Mouse (Mus musculus) hindbrain, embryonic 14.5 days (tissue): Measurements from ENCODE around the gene Mef2a. TPM values are rescaled to one million over a fixed set of nuclear protein-coding genes. Genes with fewer than 3 reads are reported as not detected.
A peak's percentile ranks its signal among the peaks of the same experiment; 100 is the strongest.

Source experiments
- ATAC-seq: fragments of 200-750 bp; cut with Nextera tagmentation; 2 replicates; pipeline ENCODE4 v1.8.0; 2017; ENCODE audit warnings: moderate number of reproducible peaks, mild to moderate bottlenecking, moderate TSS enrichment, moderate library complexity; ENCODE audit not compliant: low FRiP score
- DNase-seq: peaks from one replicate; pipeline ENCODE4 v3.0.0-alpha.2; 2015; ENCODE audit warnings: low spot score
- H3K27ac ChIP-seq: fragments of 300-500 bp; sonication (generic); 2 replicates; pipeline ENCODE4 v1.5.1; 2014; ENCODE audit warnings: mild to moderate bottlenecking, moderate library complexity
- H3K27me3 ChIP-seq: fragments of 300-500 bp; sonication (generic); 2 replicates; pipeline ENCODE4 v1.6.1; 2014; ENCODE audit warnings: mild to moderate bottlenecking, low read length, mixed read lengths; ENCODE audit not compliant: control insufficient read depth, insufficient read depth
- H3K36me3 ChIP-seq: fragments of 300-500 bp; sonication (generic); replicated peaks from 2 replicates; pipeline ENCODE4 v1.6.1; 2014; ENCODE audit not compliant: control insufficient read depth, insufficient read depth
- H3K4me1 ChIP-seq: fragments of 300-500 bp; sonication (generic); replicated peaks from 2 replicates; pipeline ENCODE4 v1.6.1; 2014; ENCODE audit warnings: antibody characterized with exemption, low read length, mixed read lengths; ENCODE audit not compliant: control insufficient read depth, insufficient read depth
- H3K4me2 ChIP-seq: fragments of 300-500 bp; sonication (generic); replicated peaks from 2 replicates; pipeline ENCODE4 v1.6.1; 2014; ENCODE audit warnings: mild to moderate bottlenecking, moderate library complexity
- H3K4me3 ChIP-seq: fragments of 300-500 bp; sonication (generic); replicated peaks from 2 replicates; pipeline ENCODE4 v1.5.1; 2014; ENCODE audit warnings: mild to moderate bottlenecking, low read length
- H3K9ac ChIP-seq: fragments of 300-500 bp; sonication (generic); 2 replicates; pipeline ENCODE4 v1.6.1; 2014
- H3K9me3 ChIP-seq: fragments of 300-500 bp; sonication (generic); 2 replicates; pipeline ENCODE4 v1.6.1; 2016; ENCODE audit warnings: low read length; ENCODE audit not compliant: control insufficient read depth
- WGBS: fragments of 180-500 bp; shearing (Covaris S2); extraction: QIAGEN DNeasy Blood & Tissue Kit; methylation state at CpG from one replicate; pipeline ENCODE4 v1.1.7; 2014; 5-methylcytosine and 5-hydroxymethylcytosine counted together
- polyA plus RNA-seq: library from polyadenylated mRNA; unstranded; fragments of >200 nt; fragmentation: Nextera tagmentation; extraction: Ambion mirVana; gene quantifications from 2 replicates; pipeline ENCODE4 v1.2.1, GENCODE M21; 2014

Gene Mef2a
- polyA plus RNA-seq, 1 experiment from 2014 or later = 44.9 TPM

DNA sequence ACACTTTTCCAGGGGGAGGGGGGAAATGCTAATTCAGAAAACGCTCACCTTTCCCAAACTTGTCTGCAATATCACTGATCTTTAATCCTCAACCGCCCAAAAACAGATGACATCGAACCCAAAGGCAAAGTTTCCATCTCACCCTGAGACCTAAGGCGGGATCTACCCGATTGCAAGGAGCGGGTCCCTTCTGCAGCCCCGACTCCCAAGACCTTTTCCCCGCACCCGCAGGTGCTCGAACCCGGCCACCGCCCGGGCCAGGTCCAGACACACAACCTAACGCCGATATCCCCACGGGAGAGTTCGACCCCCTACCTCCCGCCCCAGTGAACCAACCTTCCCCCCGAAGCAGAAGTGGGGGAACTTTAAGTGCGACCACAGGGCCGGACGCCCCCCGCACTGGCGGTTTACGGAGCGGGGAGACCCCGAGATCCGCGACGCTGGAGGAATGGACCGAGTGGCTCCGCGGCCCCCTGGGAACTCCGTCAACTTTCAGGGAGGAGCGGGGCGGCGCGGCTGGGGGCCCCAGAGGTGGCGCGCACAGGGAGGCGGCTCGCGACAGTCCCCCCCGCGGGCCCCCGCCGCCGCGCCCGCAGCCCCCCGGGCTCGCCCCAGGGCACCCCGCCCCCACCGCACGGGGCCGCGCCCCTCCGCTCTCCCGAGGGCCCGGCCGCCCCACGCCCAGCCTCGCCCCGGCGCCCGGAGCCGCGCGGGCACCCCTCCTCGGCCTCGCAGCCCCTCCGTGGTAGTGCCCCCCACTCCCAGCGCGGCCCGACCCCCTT, 576 bp downstream of the Mef2a start:
- Histone ChIP-seq H3K27me3 (no peaks in the 10 kb centered on the region), H3K36me3 (no peaks in the 10 kb centered on the region), H3K9me3 (no peaks in the 10 kb centered on the region), H3K9ac (peak overlapping the region; percentile 100), H3K4me1 (peaks cover 17% of the 10 kb centered on the region), H3K4me3 (peak overlapping the region; percentile 90), H3K4me2 (peak overlapping the region; percentile 100), H3K27ac (peak overlapping the region; percentile 100)
- 2% methylated on average over 56 of the region's 75 CpGs for WGBS
- DNase-seq (peak; percentile 25), ATAC-seq (peak; percentile 81)

DNA sequence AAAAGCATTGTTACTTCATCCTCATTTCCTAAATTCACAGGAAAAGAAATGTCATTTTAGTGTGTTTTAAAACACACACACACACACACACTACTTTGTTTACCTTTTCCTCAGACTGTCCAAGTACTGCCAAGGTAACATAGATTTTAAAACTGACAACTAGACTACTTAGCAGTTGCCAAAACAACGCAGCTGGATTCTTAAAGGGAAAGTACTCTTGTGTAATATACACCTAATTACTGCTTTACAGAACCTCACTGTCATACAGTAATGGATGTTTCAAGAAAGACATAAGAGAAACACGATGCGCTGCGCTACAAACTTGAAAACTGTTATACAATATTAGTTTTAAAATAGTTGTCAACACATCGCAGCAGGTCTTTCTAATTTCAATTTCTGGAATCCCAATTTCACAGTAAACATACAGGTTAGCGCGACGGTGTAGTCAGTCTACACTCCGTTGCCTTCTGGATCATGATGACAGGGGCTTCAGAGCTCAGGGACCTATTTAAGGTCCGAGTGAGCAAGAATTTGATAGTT, 1.2 kb downstream of the Mef2a start:
- Histone ChIP-seq H3K4me1 (peaks cover 17% of the 10 kb centered on the region), H3K9ac (peak overlapping the region; percentile 100), H3K4me3 (peak overlapping the region; percentile 90), H3K36me3 (no peaks in the 10 kb centered on the region), H3K27ac (peak overlapping the region; percentile 100; the same call in 1 of the 2 replicates), H3K27me3 (no peaks in the 10 kb centered on the region), H3K4me2 (peak overlapping the region; percentile 100), H3K9me3 (no peaks in the 10 kb centered on the region)
- DNase-seq (no peak), ATAC-seq (no peak)
- 12% methylated on average over 10 of the region's 10 CpGs for WGBS

DNA sequence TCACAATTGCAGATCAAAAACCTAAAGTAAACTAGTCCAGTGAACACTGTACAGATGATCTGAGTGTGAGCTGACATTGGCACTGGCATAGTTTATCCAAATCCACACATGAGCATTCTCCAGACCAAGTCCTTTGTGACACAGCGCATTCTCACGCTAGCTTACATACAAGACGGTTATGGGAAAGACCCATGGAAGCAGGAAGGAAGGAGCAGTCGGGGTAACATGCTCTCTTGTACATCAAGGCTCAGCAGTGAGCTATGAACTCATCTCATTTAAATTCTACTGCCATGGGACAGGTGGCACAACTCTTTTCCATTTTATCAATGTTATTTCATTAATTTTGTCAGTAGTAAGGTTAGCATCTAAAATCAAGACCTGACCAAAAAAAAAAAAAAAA, 3.0 kb downstream of the Mef2a start:
- Histone ChIP-seq H3K27ac (no peak overlapping the region), H3K27me3 (no peaks in the 10 kb centered on the region), H3K9ac (no peak overlapping the region), H3K36me3 (no peaks in the 10 kb centered on the region), H3K4me2 (no peak overlapping the region), H3K9me3 (no peaks in the 10 kb centered on the region), H3K4me1 (peaks cover 17% of the 10 kb centered on the region), H3K4me3 (no peak overlapping the region)
- 68% methylated on average over 4 of the region's 4 CpGs for WGBS
- DNase-seq = no peak
- no peak for ATAC-seq

DNA sequence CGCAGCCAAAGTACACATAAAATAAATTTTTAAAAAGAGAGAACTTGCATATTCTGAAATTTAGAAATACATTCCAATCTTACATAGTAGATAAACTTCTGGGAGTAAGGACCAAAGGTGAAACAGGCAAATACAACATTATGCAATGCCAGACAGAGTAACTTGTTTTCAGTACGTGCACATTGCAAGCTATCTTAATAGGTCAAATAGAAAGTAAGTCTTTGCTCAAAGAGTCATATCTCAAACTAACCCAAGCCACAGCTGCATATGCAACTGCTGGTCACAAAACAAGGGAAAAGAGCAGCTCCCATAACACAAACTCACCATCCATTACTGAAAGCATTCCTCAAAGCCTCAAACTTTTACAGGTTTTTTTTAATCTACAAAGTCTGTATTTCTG, 4.3 kb downstream of the Mef2a start:
- Histone ChIP-seq H3K36me3 (no peaks in the 10 kb centered on the region), H3K4me2 (no peak overlapping the region), H3K4me1 (peaks cover 10% of the 10 kb centered on the region), H3K9ac (no peak overlapping the region), H3K9me3 (no peaks in the 10 kb centered on the region), H3K4me3 (no peak overlapping the region), H3K27me3 (no peaks in the 10 kb centered on the region), H3K27ac (no peak overlapping the region)
- WGBS = 90% methylated on average over 2 of the region's 2 CpGs
- no peak for ATAC-seq
- no peak for DNase-seq

DNA sequence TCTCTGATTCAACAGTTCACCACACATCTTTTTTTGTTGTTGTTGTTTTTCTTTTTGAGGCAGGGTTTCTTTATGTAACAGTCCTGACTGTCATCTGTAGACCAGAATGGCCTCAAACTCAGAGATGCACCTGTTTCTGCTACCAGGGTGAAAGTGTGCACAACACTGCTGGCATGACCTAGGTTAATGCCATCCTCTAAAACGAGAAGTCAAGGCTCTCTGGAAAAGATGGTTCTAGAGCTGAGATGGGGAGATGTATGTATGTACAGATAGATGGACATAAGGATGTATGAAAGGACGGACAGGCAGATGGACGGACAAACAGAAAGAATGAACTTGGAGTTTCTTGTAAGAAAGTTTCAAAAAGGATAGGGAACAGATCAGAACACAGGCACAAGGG, 12.1 kb downstream of the Mef2a start:
- Histone ChIP-seq H3K4me1 (no peaks in the 10 kb centered on the region), H3K4me2 (no peak overlapping the region), H3K4me3 (no peak overlapping the region), H3K9ac (no peak overlapping the region), H3K27ac (no peak overlapping the region), H3K27me3 (no peaks in the 10 kb centered on the region), H3K9me3 (peaks cover 11% of the 10 kb centered on the region; the same call in 1 of the 2 replicates), H3K36me3 (no peaks in the 10 kb centered on the region)
- ATAC-seq (no peak), DNase-seq (no peak)
- WGBS = 90% methylated on average over 3 of the region's 3 CpGs

DNA sequence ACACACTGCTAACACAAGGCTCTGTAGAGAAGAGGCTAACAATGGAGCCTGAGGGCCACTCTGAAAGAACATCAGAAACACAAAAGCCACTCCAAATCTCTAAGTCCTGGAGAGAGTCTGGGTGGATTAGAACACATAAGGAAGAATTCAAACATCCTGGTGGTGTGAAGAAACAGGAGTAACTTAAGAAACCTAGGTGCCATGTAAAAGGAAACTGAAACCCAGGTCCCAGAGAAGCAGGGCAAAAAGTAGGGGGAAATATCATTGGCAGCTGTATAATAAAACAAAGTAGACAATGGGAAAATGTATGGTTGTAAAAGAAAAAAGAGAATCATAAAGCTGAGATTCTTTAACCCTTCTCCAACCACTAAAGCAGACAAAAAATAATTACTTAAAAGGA, 12.8 kb downstream of the Mef2a start:
- DNase-seq (no peak), ATAC-seq (no peak)
- H3K9me3 ChIP-seq = peaks cover 14% of the 10 kb centered on the region; the same call in 1 of the 2 replicates
- no peak overlapping the region for H3K4me2 ChIP-seq
- H3K9ac ChIP-seq = no peak overlapping the region
- H3K4me3 ChIP-seq = no peak overlapping the region
- H3K27ac ChIP-seq = no peak overlapping the region
- no peaks in the 10 kb centered on the region for H3K36me3 ChIP-seq
- H3K27me3 ChIP-seq = no peaks in the 10 kb centered on the region
- no peaks in the 10 kb centered on the region for H3K4me1 ChIP-seq

DNA sequence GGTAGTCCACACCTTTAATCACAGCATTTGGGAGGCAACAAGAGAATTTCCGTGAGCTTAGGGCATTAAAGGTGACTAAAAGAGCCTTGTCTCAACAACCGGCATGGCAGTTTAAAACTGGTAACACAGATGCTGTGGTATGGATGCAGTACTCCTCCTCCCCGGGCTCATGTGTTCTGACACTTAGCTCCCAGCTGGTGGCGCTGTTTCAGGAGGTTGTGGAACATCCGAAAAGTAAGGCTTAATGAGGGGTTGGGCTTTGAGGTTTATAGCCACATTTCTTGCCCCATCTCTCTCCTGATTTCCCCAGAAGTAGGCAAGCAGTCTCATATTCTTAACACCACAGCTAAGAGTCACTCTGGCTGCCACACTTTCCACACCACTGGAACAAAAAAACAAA, 16.8 kb downstream of the Mef2a start:
- 96% methylated on average over 5 of the region's 5 CpGs for WGBS

DNA sequence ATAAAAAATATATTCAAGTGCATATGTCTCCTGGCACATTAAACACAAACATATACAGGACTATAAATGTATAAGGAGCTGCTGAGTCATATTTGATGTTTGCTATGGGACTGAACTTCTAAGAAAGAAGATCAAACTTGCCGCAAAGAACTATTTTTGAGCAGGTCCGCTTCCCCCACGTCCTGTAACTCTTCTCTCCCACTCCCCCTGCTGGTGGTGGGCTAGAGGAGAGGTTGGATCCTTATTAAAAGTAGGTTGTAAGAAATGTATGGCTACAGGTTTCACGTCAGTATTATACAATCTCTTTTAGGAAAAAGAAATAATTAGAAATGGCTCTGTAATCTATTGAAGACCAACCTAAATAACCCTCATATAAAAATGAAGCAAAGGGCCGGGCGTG, 19.0 kb downstream of the Mef2a start:
- no peaks in the 10 kb centered on the region for H3K36me3 ChIP-seq
- WGBS = 90% methylated on average over 6 of the region's 6 CpGs
- no peaks in the 10 kb centered on the region for H3K27me3 ChIP-seq
- no peak overlapping the region for H3K9ac ChIP-seq
- no peak overlapping the region for H3K4me3 ChIP-seq
- DNase-seq (no peak), ATAC-seq (no peak)
- H3K4me2 ChIP-seq = no peak overlapping the region
- no peaks in the 10 kb centered on the region for H3K4me1 ChIP-seq
- no peak overlapping the region for H3K27ac ChIP-seq
- peaks cover 14% of the 10 kb centered on the region; the same call in 1 of the 2 replicates for H3K9me3 ChIP-seq

More for the DNA sequence above, 16.8 kb downstream of the Mef2a start:
- Histone ChIP-seq H3K9ac (no peak overlapping the region), H3K9me3 (peaks cover 14% of the 10 kb centered on the region; the same call in 1 of the 2 replicates), H3K36me3 (no peaks in the 10 kb centered on the region), H3K4me3 (no peak overlapping the region), H3K4me1 (no peaks in the 10 kb centered on the region), H3K27ac (no peak overlapping the region), H3K4me2 (no peak overlapping the region), H3K27me3 (no peaks in the 10 kb centered on the region)
- DNase-seq (no peak), ATAC-seq (no peak)

DNA sequence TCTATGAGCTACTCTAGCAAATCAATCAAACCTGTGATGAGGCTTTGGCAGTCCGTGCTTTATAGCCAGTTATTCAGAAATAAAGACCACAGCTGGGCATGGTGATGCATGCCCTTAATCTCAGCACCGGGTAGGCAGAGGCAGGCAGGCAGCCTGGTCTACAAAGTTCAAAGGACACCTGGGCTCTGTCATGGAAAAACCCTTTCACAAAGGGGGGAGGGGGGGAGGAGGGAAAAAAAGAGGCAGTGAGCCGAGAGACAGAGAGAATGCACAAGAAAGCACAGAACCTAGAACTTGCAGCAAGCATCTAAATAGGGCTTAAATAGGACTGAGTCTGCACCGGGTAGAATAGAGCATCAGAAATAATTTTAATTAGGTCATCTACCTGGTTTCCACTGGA, 19.7 kb downstream of the Mef2a start:
- Histone ChIP-seq H3K4me2 (no peak overlapping the region), H3K4me1 (no peaks in the 10 kb centered on the region), H3K9ac (no peak overlapping the region), H3K9me3 (peaks cover 14% of the 10 kb centered on the region; the same call in 1 of the 2 replicates), H3K4me3 (no peak overlapping the region), H3K36me3 (no peaks in the 10 kb centered on the region), H3K27me3 (no peaks in the 10 kb centered on the region), H3K27ac (no peak overlapping the region)
- ATAC-seq (no peak), DNase-seq (no peak)
- 77% methylated on average over 4 of the region's 4 CpGs for WGBS
